Mouse (Mus musculus): ENCODE measurements around the gene Tbc1d9b. TPM values are rescaled to one million over a fixed set of nuclear protein-coding genes. Genes with fewer than 3 reads are reported as not detected.
A peak's percentile ranks its signal among the peaks of the same experiment; 100 is the strongest.

The Tbc1d9b gene
- total RNA-seq, 2 experiments from 2014 or later: 19.8 to 27.3 TPM

DNA sequence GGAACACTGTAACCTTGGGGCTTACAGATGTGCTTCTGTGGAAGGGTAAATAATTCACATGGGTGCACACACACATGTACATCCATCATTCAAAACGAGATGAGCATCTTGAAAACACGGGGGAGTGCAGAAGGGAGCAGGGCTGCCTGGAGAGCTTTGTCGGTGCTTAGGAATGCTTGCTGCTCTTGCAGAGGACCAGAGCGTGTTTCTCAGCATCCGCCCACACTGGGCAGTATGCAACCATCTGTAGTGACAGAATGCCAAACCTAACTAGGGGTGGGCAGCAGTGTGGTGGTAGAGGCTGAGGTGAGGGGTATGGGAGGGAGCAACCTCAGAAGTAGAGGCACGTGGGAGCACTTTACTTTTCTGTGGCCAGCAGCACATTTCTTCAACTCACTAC is 45.9 kb downstream of the Tbc1d9b start:
- DNase-seq: no peak

DNA sequence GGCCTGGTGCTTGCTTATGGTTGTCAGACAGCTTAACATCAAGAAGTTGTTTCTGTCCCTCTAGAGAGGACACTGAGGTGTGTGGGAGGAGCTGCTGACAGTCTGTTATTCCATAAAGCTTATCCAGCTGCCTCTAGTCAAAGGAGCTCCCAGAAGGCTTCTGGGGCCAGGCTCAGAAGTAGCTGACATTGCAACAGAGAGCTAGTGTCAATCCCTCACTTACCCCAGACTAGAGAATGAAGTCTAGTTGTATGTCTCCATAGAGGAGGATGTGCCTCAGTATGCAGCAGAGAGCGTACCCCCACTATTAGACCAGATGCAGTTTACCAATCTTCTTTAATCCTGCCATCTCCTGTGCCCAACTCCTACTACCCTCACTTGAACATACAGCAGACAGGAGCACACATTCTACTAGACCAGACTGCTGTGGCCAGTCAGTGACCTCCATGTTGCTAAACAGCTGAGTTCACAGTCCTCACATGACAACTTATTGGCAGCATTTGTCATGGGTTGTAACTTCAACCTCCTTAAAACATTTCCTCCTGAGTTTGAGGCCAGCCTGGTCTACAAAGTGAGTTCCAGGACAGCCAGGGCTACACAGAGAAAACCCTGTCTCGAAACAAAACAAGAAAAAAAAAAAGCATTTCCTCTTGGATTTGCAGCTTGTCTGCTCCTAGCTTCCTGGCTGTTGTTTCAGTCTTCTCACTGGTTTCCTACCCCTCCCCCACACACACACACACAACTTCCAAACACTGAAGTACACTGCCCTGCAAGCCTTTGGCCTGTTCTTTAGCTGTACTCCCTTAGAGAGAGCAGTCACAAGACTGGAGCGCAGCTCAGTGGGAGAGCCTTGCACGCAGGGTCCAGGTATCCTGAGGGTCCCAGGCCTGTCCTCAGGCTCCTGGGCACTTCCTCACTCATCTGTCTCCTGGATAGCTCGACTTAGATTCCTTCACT is 47.6 kb downstream of the Tbc1d9b start:
- DNase-seq: no peak

DNA sequence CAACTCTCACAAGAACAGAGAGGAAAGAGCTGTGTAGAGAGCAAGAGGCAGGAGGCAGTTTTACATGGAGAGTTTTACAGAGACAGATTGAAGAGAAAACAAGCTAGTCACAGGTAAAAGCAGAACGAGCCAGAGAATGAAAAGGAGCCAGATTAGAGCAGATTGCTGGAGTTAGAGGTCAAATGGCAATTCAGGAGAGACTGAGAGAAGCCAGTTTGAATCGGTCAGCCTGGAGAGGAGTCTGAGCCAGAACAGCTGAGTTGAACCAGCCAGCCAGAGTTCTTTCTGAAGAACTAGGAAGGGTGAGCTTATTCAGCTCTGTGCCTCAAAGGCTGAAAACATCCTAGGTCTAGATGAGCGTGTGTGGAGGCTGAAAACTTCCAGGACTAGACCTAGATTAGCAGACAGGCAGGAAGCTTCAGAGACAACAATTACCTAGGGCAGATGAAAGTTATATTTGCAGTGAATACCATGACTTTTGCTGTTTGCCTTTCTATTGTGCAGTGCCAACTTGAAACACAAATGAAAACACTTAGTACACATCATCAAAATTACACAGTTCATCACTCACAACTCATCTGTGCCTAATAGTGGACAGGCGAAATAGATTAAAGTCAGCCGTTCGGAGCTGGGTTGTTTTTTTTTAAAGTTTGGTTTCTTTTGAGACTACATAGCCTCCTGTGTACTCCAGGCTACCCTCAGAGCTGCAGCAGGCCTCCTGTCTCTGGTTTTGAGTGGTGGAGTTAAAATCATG is 49.5 kb downstream of the Tbc1d9b start:
- no peak for DNase-seq

DNA sequence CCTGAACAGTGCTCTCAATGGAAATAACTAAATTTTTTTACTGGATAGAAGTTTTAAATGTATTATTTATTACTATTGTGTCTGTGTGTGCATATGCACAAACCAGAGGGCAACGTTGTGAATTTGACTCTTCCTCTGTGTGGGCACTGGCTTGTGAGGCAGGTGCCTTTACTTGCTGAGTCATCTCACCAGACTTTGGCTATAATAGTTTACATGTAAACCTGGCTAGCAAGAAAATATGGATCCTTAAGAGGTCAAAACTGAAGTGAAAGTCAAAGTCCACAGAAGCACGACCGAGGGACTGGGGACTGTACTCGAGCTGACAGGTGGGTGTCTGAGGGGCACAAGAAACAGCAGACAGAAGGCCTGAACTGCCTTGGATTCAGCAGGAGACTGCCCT is 51.5 kb downstream of the Tbc1d9b start:
- no peak for DNase-seq

DNA sequence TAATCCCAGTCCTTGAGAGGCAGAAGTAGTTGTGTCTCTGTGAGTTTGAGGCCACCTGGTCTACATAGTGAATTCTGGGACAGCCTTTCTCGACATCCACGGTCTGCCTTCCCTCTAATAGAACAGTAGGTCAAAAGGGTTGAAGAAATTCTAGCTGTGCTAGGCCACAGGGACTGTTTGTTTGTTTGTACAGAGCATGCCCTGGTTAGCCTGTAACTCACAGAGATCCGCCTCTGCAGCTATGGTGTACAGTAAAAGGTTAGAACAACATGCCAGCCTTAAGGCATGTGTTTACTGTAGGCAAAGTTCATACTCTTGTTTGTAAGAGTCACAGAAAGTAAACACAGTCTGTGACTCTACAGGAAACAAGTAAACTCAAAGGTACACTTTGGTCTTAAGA is 53.6 kb downstream of the Tbc1d9b start:
- no peak for DNase-seq

DNA sequence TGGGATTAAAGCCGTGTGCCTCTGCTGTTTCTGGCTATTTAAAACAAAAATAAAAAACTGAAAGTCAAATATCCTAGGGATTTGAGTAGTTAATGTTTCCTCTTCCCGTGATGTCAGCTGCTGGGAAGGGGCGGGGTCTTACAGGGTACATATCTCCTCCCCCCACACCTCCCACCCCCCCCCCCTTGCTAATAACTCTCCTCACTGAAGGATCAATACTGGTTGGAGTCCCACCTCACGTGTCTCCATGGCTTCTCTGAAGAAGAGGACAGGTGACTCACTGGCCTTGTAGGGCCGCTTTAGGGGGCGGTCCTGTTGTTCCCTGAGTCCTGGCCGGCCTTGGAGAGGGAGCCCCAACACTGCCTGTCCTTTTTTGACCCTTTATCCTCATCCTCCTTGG is 57.5 kb downstream of the Tbc1d9b start:
- DNase-seq: no peak

DNA sequence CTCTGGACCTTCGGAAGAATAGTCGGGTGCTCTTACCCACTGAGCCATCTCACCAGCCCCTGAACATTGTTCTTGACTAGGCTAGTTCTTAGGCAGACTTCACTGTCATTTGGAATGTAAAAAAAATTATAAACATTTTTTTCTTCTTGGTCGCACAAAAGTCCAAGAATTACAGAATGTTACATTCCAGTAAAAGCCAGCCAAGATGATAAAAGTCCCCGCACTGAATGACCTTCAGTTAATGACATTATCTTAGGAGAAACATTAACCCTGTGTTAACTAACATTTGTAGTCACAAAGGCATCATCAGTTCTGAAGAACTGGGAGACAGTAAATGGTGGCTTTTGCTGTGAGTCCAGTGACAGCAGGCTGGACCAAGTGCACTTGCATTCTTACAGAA is 59.2 kb downstream of the Tbc1d9b start:
- DNase-seq: no peak

DNA sequence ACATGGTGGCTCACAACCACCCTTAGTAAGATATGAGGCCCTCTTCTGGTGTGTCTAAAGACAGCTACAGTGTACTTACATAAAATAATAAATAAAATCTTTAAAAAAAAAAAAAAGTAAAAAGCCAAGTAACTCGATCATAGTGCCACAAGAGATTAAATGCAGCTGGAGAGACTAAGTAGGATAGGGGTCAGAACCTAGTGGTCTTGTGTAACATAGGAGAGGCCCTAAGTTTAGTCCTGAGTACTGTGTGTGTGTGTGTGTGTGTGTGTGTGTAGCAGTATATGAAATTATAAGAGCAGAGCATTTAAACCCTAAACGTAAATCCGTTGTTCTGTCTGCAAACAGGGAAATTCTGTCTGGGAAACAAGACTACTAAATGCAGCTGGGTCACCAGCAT is 61.1 kb downstream of the Tbc1d9b start:
- DNase-seq: no peak

DNA sequence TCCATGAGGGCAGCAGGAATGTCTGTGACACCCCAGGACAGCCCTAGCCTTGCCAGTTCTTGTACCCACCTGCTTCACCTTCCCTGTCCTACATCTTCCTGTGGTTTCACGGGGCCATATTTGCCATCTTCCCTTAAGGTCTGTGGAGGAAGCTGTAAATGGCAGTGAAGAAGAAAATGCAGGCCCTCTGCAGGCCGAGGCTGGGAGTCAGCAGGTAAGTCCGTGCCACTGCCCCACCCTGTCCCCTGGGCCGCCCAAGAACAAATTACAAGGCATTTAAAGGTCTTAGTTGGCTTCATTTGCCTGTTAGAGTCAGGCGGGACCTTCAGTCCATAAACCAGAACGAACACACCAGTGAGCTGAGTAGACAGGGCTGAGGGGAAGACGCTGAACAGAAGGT is 62.9 kb downstream of the Tbc1d9b start:
- no peak for DNase-seq

DNA sequence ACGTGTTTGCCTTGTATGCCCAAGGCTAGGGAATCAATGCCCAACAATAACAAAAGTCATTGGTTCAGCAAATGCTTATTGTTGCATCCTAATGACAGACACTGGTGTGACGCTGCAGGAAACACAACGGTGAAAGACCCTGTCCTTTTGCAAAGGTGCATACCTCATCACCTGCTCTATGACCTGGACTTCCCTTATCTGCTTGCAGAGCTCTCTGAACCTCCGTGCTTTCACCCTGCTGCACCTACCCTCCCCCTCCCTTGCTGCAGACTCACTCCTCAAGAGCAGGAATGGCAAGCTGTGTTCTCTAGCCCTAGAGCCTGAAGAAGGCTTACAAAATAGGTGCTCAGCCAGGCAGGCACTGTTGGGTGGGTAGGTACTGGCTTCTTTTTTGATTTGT is 63.6 kb downstream of the Tbc1d9b start:
- DNase-seq: no peak

DNA sequence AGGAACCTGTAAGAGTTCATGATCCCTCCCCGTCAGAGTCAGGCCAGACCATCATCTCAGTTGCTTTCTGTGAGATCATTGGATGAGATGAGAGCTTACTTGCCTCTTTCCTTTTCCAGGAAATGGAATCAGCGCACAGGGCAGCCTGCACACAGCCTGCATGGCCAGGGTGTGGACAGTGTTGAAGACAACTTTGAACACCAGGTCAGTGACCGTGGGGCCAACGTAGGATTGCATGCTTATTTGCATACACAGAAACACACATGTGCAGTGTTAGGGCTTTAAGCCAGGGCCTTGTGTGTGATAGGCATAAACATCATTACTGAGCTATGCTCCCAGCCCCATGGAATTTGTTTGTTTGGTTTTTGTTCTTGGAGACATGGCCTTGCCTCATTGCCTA is 66.3 kb downstream of the Tbc1d9b start:
- no peak for DNase-seq

DNA sequence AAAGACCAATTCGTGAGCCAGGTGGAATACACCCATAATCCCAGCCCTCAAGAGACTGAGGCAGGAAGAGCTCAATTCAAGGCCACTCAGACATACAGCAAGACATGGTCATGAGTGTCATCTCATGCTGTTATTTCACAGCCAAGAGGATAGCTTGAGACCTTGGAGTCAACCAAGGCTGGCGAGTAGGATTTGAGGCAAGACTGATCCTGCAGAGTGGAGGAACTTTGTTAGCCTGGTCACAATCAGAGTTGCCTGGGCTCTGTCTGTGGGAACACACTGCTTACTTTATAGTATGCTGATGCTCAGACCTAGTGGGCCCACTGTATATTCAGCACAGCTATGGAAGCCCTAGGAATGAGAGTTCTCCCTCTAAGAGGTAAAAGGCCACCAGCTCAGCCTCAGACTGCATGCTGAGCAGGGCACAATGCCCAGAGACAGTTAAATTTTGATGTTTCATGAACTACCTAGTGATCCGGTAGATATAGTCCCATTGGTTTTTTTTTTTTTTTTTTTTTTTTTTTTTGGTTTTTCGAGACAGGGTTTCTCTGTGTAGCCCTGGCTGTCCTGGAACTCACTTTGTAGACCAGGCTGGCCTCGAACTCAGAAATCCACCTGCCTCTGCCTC is 67.1 kb downstream of the Tbc1d9b start:
- DNase-seq: no peak

DNA sequence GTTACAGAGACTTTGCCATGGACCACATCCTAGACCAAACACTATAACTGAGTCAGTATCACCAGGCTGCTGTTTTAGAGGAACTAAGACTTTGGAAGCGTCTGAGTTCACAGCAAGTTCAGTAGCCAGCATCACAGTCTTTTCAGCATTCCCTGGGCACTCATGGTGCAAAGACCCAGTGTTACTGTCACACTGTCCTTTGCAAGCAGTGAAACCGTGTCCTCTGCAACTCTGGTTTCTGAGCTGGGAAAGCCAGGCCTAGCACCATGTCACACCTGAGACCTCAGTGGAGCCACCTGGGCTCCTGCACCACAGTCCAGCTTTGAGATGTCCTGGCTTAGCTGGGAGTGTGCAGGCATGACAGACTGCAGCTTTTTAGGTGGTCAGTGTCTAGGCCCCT is 67.7 kb downstream of the Tbc1d9b start:
- DNase-seq: no peak

DNA sequence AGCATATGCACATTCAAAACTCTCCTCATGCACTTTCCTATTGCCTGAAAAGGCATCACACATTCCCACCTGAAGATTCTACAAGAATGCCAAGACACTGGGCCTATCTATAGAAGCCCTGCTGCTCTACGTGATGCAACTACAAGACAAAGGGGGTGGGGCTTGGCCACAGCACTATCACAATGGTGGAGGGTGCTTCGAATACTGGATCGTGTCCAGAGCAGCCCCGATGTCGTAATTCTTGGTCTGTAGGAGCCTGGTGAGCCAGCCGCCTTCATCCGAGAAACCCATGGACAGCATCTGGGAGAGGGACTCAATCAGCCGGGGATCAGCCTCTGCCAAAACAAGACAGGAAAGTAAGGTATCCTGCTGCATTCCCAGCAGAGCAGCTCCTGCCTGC is 69.4 kb downstream of the Tbc1d9b start:
- DNase-seq: no peak

DNA sequence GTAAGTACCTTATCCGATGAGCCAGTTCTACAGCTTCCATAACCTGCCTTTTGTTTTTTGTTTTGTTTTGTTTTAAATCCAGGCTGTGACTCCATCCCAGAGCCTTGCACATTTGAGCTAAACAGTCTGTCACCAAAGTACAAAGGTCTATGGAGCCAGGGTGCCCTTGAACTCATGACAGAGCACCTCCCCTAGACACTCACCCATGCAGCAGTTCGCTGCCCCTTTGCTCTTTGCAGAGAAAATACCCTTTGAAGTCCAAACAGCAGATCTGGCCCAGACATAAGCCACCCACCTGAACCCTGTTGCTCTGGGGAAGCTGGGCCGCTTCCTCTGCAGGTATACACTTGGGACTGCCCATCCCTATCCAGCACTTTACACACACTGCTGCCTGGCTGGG is 70.4 kb downstream of the Tbc1d9b start:
- DNase-seq: no peak

DNA sequence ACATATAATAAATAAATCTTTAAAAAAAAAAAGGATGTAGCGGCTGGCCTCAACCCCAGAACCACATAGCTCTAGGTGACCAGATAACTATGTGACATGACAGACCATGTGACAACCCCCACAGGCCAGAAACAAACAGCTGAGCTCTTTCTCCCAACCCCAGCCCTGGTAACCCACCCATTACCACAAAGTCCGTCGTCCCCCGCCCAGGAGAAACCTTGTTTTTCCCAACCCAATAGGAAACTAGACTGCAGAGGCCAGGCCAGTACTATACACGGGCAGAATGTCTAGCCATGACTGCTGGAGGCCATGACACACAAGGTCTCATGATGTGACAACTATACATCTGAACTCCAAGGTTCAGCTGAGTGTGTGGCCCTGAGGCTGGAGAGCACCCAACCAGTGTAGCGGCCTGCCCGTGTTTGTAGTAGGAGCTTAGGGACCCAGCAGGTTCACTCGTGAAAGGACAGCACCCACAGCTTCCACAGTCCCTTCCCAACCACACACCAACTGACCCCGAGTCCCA is 72.2 kb downstream of the Tbc1d9b start:
- no peak for DNase-seq

DNA sequence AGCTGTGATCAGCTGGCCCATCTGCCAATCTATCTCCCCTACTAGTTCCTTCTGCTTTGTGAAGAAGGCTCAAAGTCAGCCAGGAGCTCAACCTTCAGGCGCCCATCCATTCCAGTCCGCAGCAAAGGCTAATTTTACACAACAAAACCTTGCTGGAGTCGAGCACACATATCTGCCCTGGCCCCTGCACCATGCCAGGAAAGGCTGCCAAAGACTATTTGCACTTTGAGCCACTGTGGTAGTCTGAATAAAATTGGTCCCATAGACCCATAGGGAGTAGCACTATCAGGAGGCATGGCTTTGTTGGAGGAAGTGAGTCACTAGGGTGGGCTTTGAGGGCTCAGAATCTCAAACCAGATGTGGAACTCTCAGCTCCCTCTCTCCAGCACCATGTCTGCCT is 74.2 kb downstream of the Tbc1d9b start:
- DNase-seq: no peak

DNA sequence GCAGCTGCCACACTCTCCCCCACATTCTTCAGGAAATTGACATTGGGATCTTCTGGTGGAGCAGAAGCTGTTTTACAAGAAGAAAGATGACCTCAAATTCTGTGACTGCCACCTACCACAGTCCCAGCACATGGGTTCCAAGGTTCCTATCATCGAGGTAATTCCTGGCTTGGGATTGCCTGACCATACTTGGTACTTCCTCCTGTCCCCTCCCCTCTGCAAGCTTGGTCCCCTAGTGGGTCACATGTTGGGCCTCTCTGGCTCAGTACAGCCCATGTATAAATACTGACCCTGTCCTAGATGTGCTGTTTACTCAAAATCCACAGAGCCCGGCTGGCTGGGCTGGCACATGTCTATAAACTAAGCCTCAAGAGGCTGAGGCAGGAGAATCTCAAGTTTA is 74.8 kb downstream of the Tbc1d9b start:
- DNase-seq: no peak

DNA sequence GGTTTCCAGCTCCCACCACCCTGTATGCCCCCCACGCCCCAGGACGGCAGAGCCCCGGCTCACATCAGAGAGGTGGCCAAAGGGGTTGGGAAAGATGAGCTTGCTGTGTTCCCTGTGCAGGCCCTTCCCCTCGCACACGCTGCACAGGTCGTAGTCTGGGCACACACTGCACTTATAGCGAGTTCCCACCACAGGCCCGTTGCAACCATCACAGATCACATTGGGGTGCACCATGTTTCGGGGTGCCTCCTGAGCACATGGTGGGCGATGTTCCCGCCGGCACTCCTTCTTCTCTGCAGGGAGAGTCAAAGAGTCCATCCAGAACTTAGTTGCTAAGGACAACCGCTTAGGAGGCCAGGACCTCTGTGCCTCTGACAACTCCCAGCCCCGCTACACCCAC is 76.1 kb downstream of the Tbc1d9b start:
- DNase-seq: no peak

DNA sequence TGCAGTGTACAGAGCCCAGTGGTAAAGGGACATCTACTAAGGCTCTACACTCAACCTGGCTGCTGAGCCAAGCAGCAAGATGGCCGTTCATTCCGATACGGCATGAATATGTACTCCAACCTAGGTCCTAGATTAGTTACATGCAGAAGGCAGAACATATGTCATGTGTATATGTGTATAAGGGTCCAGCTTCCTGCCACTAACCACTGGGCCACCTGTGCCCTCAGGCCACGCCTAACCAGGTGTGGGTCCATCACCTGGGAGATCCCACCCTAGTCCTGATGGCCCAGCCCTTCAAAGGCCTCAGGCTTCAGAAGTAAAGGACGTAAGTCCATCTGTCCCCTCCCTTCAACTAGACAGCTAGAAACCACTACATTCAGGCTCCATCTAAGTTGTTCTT is 76.8 kb downstream of the Tbc1d9b start:
- no peak for DNase-seq

DNA sequence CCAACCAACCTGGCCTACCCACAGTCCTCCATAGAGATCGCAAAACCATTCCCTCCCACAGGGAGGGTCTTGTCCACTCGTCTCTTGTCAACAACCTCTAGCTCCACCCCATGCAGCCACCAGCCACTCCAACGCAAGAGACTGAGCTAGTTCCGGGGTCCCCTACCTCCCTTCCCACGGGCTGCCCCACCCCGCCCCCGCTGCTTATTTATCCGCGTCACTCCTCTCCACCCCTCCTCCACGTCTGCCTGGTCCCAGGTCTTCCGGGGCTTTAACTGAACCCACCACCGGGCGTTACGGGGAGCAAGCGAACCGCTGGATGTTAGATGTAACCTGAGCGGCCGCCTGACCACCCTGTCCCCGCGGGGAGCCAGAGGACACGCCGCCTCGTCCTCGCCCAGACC is 78.9 kb downstream of the Tbc1d9b start:
- peak; percentile 96 for DNase-seq

DNA sequence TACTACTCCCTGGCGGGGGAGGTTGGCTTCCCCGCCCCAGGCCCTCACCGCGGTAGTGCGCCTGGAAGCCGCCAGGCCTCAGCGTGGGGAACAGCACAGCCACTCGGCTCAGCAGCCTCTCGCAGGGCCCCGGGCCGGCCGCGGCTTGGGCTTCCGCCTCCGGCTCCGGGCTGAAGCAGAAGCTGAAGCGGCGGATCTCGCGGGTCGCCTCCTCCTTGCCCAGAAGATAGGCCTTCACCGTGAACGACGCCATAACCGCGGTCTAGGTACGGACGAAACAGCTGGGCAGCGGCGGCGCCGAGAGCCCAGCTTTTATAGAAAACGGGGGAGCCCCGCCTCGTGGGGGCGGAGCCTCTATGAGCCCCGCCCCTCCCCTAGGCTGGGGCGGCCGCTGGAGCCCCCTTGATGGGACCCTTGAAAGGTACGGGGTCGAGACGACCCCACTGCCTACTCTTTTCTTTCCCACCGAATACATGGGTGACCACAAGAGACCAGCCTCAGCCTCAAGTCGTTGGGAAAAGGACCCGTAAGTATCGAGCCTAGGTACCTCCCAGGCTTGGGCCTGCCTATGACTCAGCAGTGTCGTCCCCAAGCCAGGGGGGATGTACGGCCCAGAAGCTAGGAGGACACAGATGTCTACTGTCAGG is 79.4 kb downstream of the Tbc1d9b start, which contains the start of the genes Sqstm1 and Mgat4b:
TSS of gene Sqstm1 (minus strand) at position 323 of the 647 bp plus-strand sequence.
TSS of gene Mgat4b (plus strand) at position 386 of the 647 bp plus-strand sequence.
- DNase-seq: peak; percentile 79

Data from gastrocnemius, postnatal 25 days (tissue).